Mouse (Mus musculus) central nervous system, embryonic 14 days (tissue): ENCODE data around the gene Gm44503. TPM values are rescaled to one million over a fixed set of nuclear protein-coding genes. Genes with fewer than 3 reads are reported as not detected.

Source experiments
- polyA plus RNA-seq: library from polyadenylated mRNA; depleted of rRNA; stranded (reverse); fragments of >200 nt; gene quantifications from 2 replicates; pipeline ENCODE4 v1.2.3, GENCODE M21; 2012; rRNA removed

Gm44503 gene
- polyA plus RNA-seq, result not detected in 2 replicates

GRCm38 (mm10) chr9:72958521-72959450 lies at the start of gene Gm44503, which contains the start of gene Dyx1c1:
Gene Gm44503, plus strand, starts transcription at chr9:72958852.
Gene Dyx1c1, plus strand, starts transcription at chr9:72958785.

GRCm38 (mm10) chr9:72925021-72925934 lies 33.4 kb upstream of the Gm44503 start, which contains the start of gene Pygo1:
Gene Pygo1, plus strand, starts transcription at chr9:72925645.

GRCm38 (mm10) chr9:72985250-72986220 lies 26.9 kb downstream of the Gm44503 start, which contains the start of the genes Ccpg1os and Ccpg1:
Gene Ccpg1os, minus strand, starts transcription at chr9:72985382.
Gene Ccpg1, plus strand, starts transcription at chr9:72985429.

GRCm38 (mm10) chr9:73040080-73040479 lies 81.4 kb downstream of the Gm44503 start, which contains the start of gene Pigb:
Gene Pigb, minus strand, starts transcription at chr9:73040378.

GRCm38 (mm10) chr9:73044146-73045079 lies 85.8 kb downstream of the Gm44503 start, which contains the start of gene Rab27a:
Gene Rab27a, plus strand, starts transcription at chr9:73044854.

Other genes with a start within 250 kb of the Gm44503 start
- 0.70 and 0.88 TPM in 2 replicates for gene Prtg, start 152.0 kb upstream of the Gm44503 start, polyA plus RNA-seq
- 12.8 and 13.3 TPM in 2 replicates for gene Pygo1, start 33.2 kb upstream of the Gm44503 start, polyA plus RNA-seq
- 2.5 TPM in 2 replicates for gene Dyx1c1, start 67 bp upstream of the Gm44503 start, polyA plus RNA-seq
- 19.4 and 25.0 TPM in 2 replicates for gene Ccpg1os, start 26.5 kb downstream of the Gm44503 start, polyA plus RNA-seq
- gene Ccpg1, start 26.6 kb downstream of the Gm44503 start, polyA plus RNA-seq, result 22.6 and 24.6 TPM in 2 replicates
- 14.4 and 17.5 TPM in 2 replicates for gene Pigb, start 81.5 kb downstream of the Gm44503 start, polyA plus RNA-seq
- gene Rab27a, start 86.0 kb downstream of the Gm44503 start, polyA plus RNA-seq, result 1.5 and 2.7 TPM in 2 replicates
- 0.06 TPM in 1 of 2 replicates, not detected in the other for gene Khdc3, start 143.0 kb downstream of the Gm44503 start, polyA plus RNA-seq
- gene Gm20509, start 143.6 kb downstream of the Gm44503 start, polyA plus RNA-seq, result not detected in 2 replicates
- gene Rsl24d1, start 154.6 kb downstream of the Gm44503 start, polyA plus RNA-seq, result 66.7 and 69.3 TPM in 2 replicates